Mouse (Mus musculus) lung, postnatal 0 days (tissue): ENCODE measurements around the gene Rnf144a. TPM values are rescaled to one million over a fixed set of nuclear protein-coding genes. Genes with fewer than 3 reads are reported as not detected.
A peak's percentile ranks its signal among the peaks of the same experiment; 100 is the strongest.

Experiments
- ATAC-seq: fragments of 200-750 bp; cut with Nextera tagmentation; 2 replicates; pipeline ENCODE4 v1.8.0; 2017; ENCODE audit warnings: moderate library complexity
- DNase-seq: peaks from one replicate; pipeline ENCODE4 v3.0.0-alpha.2; 2016; ENCODE audit warnings: low spot score
- H3K27ac ChIP-seq: fragments of 300-500 bp; sonication (generic); 2 replicates; pipeline ENCODE4 v1.5.1; 2014; ENCODE audit warnings: antibody characterized with exemption, mild to moderate bottlenecking, low read length, mixed read lengths
- H3K27me3 ChIP-seq: fragments of 300-500 bp; sonication (generic); replicated peaks from 2 replicates; pipeline ENCODE4 v1.6.1; 2014; ENCODE audit warnings: low read length, mixed read lengths; ENCODE audit not compliant: insufficient read depth
- H3K36me3 ChIP-seq: fragments of 300-500 bp; sonication (generic); 2 replicates; pipeline ENCODE4 v1.6.1; 2014; ENCODE audit warnings: low read length, mixed read lengths; ENCODE audit not compliant: insufficient read depth
- H3K4me1 ChIP-seq: fragments of 300-500 bp; sonication (generic); 2 replicates; pipeline ENCODE4 v1.6.1; 2014; ENCODE audit warnings: antibody characterized with exemption, low read depth, low read length, mixed read lengths; ENCODE audit not compliant: insufficient read depth
- H3K4me2 ChIP-seq: fragments of 300-500 bp; sonication (generic); replicated peaks from 2 replicates; pipeline ENCODE4 v1.6.1; 2014; ENCODE audit warnings: low read depth, mild to moderate bottlenecking, low read length, moderate library complexity, mixed read lengths
- H3K4me3 ChIP-seq: fragments of 300-500 bp; sonication (generic); 2 replicates; pipeline ENCODE4 v1.5.1; 2014; ENCODE audit warnings: low read depth, low read length
- H3K9ac ChIP-seq: fragments of 300-500 bp; sonication (generic); replicated peaks from 2 replicates; pipeline ENCODE4 v1.6.1; 2014; ENCODE audit warnings: low read depth, mild to moderate bottlenecking
- H3K9me3 ChIP-seq: fragments of 300-500 bp; sonication (generic); 2 replicates; pipeline ENCODE4 v1.6.1; 2016; ENCODE audit warnings: low read length, mixed read lengths
- CTCF ChIP-seq: IDR thresholded peaks from 2 replicates; pipeline ENCODE4 v1.5.1; 2016; ENCODE audit warnings: antibody characterized with exemption, mild to moderate bottlenecking
- EP300 ChIP-seq: IDR thresholded peaks from 2 replicates; pipeline ENCODE4 v1.6.1; 2016; ENCODE audit warnings: antibody characterized with exemption, mild to moderate bottlenecking, control low read depth
- WGBS: fragments of 180-500 bp; shearing (Covaris S2); extraction: QIAGEN DNeasy Blood & Tissue Kit; methylation state at CpG from one replicate; pipeline ENCODE4 v1.1.7; 2014; 5-methylcytosine and 5-hydroxymethylcytosine counted together
- polyA plus RNA-seq: library from polyadenylated mRNA; unstranded; fragments of >200 nt; fragmentation: Nextera tagmentation; extraction: Ambion mirVana; gene quantifications from 2 replicates; pipeline ENCODE4 v1.2.1, GENCODE M21; 2015

Rnf144a gene
- polyA plus RNA-seq, result 69.6 and 73.7 TPM in 2 replicates

GRCm38 (mm10) chr12:26415104-26415771 lies at the start of gene Rnf144a:
TSS of gene Rnf144a (minus strand) at chr12:26415254.
- peak; percentile 84 for ATAC-seq
- Histone ChIP-seq H3K4me1 (peaks cover 24% of the 10 kb centered on the region), H3K27me3 (no peaks in the 10 kb centered on the region), H3K4me2 (peak within 1 kb of the TSS; percentile 87), H3K36me3 (no peaks in the 10 kb centered on the region), H3K9ac (peak within 1 kb of the TSS; percentile 82), H3K27ac (peak within 1 kb of the TSS; percentile 66), H3K4me3 (peak within 1 kb of the TSS; percentile 92), H3K9me3 (no peaks in the 10 kb centered on the region)
- WGBS, result 2% methylated on average over 39 of the region's 45 CpGs
- no peak for TF ChIP-seq EP300
- TF ChIP-seq CTCF, result peak; percentile 92
- peak; percentile 92 for DNase-seq

GRCm38 (mm10) chr12:26460091-26460490 lies 45.0 kb upstream of the Rnf144a start:
- DNase-seq, result peak; percentile 73
- Histone ChIP-seq H3K4me3 (no peak overlapping the region), H3K4me2 (no peak overlapping the region), H3K36me3 (no peaks in the 10 kb centered on the region), H3K9me3 (no peaks in the 10 kb centered on the region), H3K27ac (no peak overlapping the region), H3K27me3 (no peaks in the 10 kb centered on the region), H3K4me1 (peaks cover 6% of the 10 kb centered on the region), H3K9ac (no peak overlapping the region)
- ATAC-seq, result peak; percentile 66
- peak; percentile 42 for TF ChIP-seq EP300
- no peak for TF ChIP-seq CTCF
- WGBS, result 16% methylated on average over 2 of the region's 2 CpGs

- no peaks in the 10 kb centered on the region for H3K9me3 ChIP-seq
- 0 out of 2 replicates have a peak within 1 kb of the TSS, but pooled peaks have one; percentile 5 for H3K27ac ChIP-seq
- 22% methylated on average over 13 of the region's 13 CpGs for WGBS
- no peaks in the 10 kb centered on the region for H3K36me3 ChIP-seq
- no peaks in the 10 kb centered on the region for H3K27me3 ChIP-seq
- H3K4me3 ChIP-seq, result peak within 1 kb of the TSS; percentile 10
- ATAC-seq, result peak; percentile 90
- peaks cover 6% of the 10 kb centered on the region for H3K4me1 ChIP-seq
- peak within 1 kb of the TSS; percentile 48 for H3K4me2 ChIP-seq
- DNase-seq, result peak; percentile 86
- no peak within 1 kb of the TSS for H3K9ac ChIP-seq
- TF ChIP-seq CTCF (no peak), EP300 (no peak)
These were observed 41.1 kb upstream of the Rnf144a start, which contains the start of gene Rsad2 for GRCm38 (mm10) chr12:26456028-26456698. TSS of gene Rsad2 (minus strand) at chr12:26456452.

- no peak for DNase-seq
- ATAC-seq, result no peak
- Histone ChIP-seq H3K4me2 (0 out of 2 replicates have a peak overlapping the region, but pooled peaks have one; percentile 14), H3K9me3 (no peaks in the 10 kb centered on the region), H3K4me1 (peaks cover 6% of the 10 kb centered on the region), H3K9ac (no peak overlapping the region), H3K27me3 (no peaks in the 10 kb centered on the region), H3K36me3 (no peaks in the 10 kb centered on the region), H3K27ac (no peak overlapping the region), H3K4me3 (no peak overlapping the region)
- 45% methylated on average over 5 of the region's 5 CpGs for WGBS
- TF ChIP-seq CTCF (no peak), EP300 (no peak)
These were observed 39.6 kb upstream of the Rnf144a start for GRCm38 (mm10) chr12:26454682-26455081.

- Histone ChIP-seq H3K27ac (no peak overlapping the region), H3K4me3 (no peak overlapping the region), H3K4me1 (peaks cover 6% of the 10 kb centered on the region), H3K36me3 (no peaks in the 10 kb centered on the region), H3K27me3 (no peaks in the 10 kb centered on the region), H3K9ac (no peak overlapping the region), H3K9me3 (no peaks in the 10 kb centered on the region), H3K4me2 (no peak overlapping the region)
- no peak for ATAC-seq
- TF ChIP-seq EP300 (no peak), CTCF (no peak)
- DNase-seq, result no peak
- 38% methylated on average over 4 of the region's 4 CpGs for WGBS
These were observed 37.9 kb upstream of the Rnf144a start for GRCm38 (mm10) chr12:26452951-26453350.

- 35% methylated on average over 1 of the region's 1 CpGs for WGBS
- no peak overlapping the region for H3K9ac ChIP-seq
These were observed 36.1 kb upstream of the Rnf144a start for GRCm38 (mm10) chr12:26451150-26451549.

More at GRCm38 (mm10) chr12:26451150-26451549, 36.1 kb upstream of the Rnf144a start:
- H3K36me3 ChIP-seq, result no peaks in the 10 kb centered on the region
- H3K4me3 ChIP-seq, result no peak overlapping the region
- no peak for TF ChIP-seq EP300
- no peak for TF ChIP-seq CTCF
- no peaks in the 10 kb centered on the region for H3K27me3 ChIP-seq
- H3K4me1 ChIP-seq, result peaks cover 5% of the 10 kb centered on the region
- DNase-seq (no peak), ATAC-seq (no peak)
- H3K4me2 ChIP-seq, result no peak overlapping the region
- H3K27ac ChIP-seq, result no peak overlapping the region
- no peaks in the 10 kb centered on the region for H3K9me3 ChIP-seq
